Mouse (Mus musculus) gastrocnemius, adult 18-20 months (tissue): Measurements from ENCODE around the gene Arhgef25. TPM values are rescaled to one million over a fixed set of nuclear protein-coding genes. Genes with fewer than 3 reads are reported as not detected.
A peak's percentile ranks its signal among the peaks of the same experiment; 100 is the strongest.

Experiments used
- DNase-seq: peaks from one replicate; pipeline ENCODE4 v3.0.0; 2021; ENCODE audit warnings: low spot score
- long read RNA-seq, 2 experiments: library from polyadenylated mRNA; stranded (forward); transcript quantifications; one replicate each; pipeline ENCODE4 v2.0.0; 2021
- total RNA-seq, 2 experiments: library from RNA; stranded (reverse); gene quantifications; 2 replicates each; pipeline ENCODE4 v1.2.3; 2021

Gene Arhgef25
- total RNA-seq: 1 to 10 TPM; 7.4 to 9.5 TPM
- long read RNA-seq, experiment 1, partial matches to known transcripts: 1 of 6 reads
- long read RNA-seq, experiment 1, other reads (novel, unspliced or antisense): 3 of 6 reads
- long read RNA-seq, experiment 2, partial matches to known transcripts: 0 of 3 reads
- long read RNA-seq, experiment 2, other reads (novel, unspliced or antisense): 0 of 3 reads

- peak; percentile 59 for DNase-seq
Observed at GRCm38 (mm10) chr10:127189651-127190381, at the start of gene Arhgef25. Gene Arhgef25, minus strand, starts transcription at chr10:127190083.

- no peak for DNase-seq
Observed at GRCm38 (mm10) chr10:127238241-127238824, 48.5 kb upstream of the Arhgef25 start.

GRCm38 (mm10) chr10:127236541-127236940, 46.7 kb upstream of the Arhgef25 start:
- no peak for DNase-seq

- DNase-seq: no peak
Observed at GRCm38 (mm10) chr10:127233141-127233540, 43.3 kb upstream of the Arhgef25 start.

GRCm38 (mm10) chr10:127231741-127232140, 41.9 kb upstream of the Arhgef25 start:
- DNase-seq: no peak

- DNase-seq: no peak
Observed at GRCm38 (mm10) chr10:127230693-127231092, 40.8 kb upstream of the Arhgef25 start.

- peak; percentile 81 for DNase-seq
Observed at GRCm38 (mm10) chr10:127228897-127229296, 39.0 kb upstream of the Arhgef25 start.

DNA sequence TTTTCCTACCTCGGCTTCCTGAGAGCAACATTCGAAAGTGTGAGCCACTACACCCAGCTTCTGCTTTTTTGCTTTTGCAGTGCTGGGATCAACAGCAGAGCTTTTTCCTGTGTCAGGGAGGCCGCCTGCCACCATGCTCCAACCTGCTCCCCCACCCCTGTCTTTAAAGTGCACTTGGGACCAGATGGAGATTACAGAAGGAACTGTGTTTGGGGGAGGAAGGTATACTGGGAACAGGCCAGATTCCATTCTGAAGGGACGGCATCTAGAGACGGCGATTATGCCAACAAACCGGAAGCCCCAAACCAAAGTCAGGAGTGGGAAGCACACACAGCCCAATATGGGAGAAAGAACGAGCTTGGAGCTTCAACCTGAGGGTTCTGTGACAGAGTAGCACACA, 37.3 kb upstream of the Arhgef25 start:
- DNase-seq: no peak

GRCm38 (mm10) chr10:127226318-127226895, 36.5 kb upstream of the Arhgef25 start:
- no peak for DNase-seq

DNA sequence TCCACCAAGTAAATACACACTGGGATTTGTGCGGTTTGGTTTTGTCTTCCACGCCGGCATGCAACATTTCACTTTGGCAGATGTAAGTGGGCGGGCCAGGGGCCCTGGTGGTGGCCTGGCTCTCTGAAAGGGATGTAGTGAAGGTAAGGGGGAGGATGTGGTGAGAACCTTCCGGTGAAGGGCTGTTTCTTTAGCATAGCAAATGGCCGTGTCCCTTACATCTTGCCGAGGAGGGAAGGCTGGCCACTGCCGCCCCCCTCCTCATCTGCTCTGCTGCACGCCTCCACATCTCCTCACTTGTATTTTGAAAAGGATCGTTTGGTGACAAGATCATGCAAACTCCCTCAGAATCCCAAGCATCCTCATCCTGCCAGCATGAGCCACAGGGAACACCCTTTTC, 35.8 kb upstream of the Arhgef25 start:
- DNase-seq: no peak

- no peak for DNase-seq
Observed at GRCm38 (mm10) chr10:127225213-127225612, 35.3 kb upstream of the Arhgef25 start.

DNA sequence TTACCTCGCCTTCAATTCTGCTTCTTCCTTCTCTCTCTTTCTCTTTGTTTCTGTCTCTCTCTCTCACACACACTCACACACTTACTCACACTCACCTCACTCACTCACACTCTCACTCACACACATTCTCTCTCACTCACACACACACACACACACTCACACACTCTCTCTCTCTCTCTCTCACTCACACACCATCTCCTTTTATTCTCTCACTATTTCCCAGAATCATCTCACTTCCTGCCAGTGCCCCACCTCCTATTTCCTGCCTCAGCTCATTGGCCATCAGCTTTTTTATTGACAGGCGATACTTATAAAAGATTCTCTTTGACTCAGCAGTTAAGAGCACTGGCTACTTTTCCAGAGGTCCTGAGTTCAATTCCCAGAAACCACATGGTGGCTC, 28.5 kb upstream of the Arhgef25 start:
- no peak for DNase-seq

GRCm38 (mm10) chr10:127217177-127217576, 27.3 kb upstream of the Arhgef25 start:
- no peak for DNase-seq

GRCm38 (mm10) chr10:127216456-127216855, 26.6 kb upstream of the Arhgef25 start:
- no peak for DNase-seq

DNA sequence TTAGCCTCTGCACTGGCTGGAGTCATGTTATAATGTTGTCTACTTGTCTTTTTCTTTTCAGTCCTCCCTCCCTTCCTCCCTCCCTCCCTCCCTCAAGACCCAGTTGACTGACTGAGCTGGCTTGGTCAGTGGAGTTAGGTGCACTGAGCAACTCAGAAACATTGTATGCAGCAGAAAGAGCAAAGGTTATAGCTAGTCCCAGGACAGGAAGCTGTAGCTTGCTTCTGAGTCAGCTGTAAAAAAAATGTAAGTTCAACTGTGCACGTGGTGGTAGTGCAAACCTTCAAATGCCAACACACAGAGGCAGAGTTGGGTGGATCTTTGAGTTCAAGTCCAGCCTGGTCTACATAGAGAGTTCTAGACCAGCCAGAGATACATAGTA, 24.5 kb upstream of the Arhgef25 start:
- DNase-seq: no peak

- no peak for DNase-seq
Observed at GRCm38 (mm10) chr10:127213704-127214421, 24.0 kb upstream of the Arhgef25 start.

- no peak for DNase-seq
Observed at GRCm38 (mm10) chr10:127213272-127213671, 23.4 kb upstream of the Arhgef25 start.

DNA sequence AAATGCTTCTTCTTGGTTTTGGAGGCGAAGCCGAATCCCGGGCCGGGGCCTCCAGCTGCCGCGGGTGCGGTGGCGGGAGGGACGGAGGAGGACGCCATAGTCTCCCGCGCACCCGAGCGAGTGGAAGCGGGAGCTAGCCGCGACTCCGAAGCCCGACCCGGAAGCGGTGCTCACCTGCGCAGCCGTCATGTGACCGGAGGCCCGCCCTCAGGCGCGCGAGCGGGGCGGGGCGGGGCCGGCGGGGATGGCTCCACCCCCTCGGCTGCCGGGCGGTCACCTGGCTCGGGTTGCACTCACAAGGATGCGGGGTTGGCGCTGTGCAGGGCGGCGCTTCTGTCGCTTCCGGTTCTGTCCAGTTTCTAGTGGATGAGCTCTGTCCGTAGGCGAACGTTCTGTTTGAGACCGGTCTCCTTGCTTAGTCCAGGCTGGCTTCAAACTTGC, 21.6 kb upstream of the Arhgef25 start, which contains the start of gene Pip4k2c:
Gene Pip4k2c (minus strand): TSS at position 172 of the 441 bp plus-strand sequence.
- DNase-seq: peak; percentile 88

- DNase-seq: no peak
Observed at GRCm38 (mm10) chr10:127210961-127211405, 21.1 kb upstream of the Arhgef25 start.

DNA sequence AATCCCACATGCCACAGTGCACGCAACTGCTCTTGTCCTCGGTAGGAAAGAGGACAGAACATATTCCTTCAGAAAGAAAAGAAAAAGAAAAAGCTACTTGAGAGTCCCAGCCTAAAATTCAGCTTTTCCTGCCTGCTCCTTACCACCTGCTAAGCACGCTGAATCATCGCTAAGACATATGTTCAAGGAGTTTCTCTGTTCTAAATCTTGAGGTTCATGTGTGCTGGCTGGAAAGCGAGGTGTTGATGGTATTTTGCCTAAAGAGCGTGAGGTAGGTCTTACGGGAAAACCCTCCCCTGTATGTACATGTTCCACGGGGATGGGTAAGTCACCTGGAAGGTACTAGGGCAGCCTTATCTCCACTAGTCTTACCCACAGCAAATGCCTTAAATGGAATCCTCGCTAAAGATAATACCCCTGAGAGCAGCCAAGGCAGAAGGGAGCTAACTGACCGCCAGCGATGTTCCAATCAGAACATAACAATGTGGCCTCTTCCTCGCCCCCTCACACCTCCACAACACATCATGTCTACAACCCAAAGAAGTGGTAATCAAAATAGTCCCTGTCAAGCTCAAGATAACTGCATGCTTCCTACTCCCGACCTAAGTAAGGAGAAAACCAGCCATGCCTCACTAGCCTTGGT, 20.2 kb upstream of the Arhgef25 start:
- DNase-seq: no peak

DNA sequence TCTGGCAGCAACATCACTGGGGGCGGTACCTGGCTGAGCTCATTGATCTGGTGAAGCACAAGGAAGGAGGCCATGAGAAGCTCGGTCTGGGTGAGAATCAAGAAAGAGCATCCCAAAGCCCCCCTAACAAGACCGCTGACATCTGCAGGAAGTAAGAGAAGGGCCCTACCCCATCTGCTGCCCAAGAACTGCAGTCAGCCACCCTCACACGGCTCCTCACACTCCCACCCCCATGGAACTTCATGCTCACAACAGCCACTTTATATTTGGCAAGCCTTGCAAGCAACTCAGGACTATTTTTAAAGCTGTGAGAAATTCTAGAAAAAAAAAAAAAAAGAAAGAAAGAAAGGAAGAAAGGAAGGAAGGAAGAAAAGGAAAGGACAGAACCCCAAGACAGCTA, 19.0 kb upstream of the Arhgef25 start:
- DNase-seq: no peak
